Mouse (Mus musculus) heart, embryonic 15.5 days (tissue): ENCODE measurements at regions not wholly inside any gene's neighbourhood (a gene's known extent, or its start where the extent isn't known, plus 50 kb on each side); places are given as distances from the start of the nearest gene placed in this dataset.

Experiments used
- ATAC-seq: fragments of 200-750 bp; cut with Nextera tagmentation; replicated peaks from 2 replicates; pipeline ENCODE4 v1.8.0; 2017; ENCODE audit warnings: low read depth, moderate TSS enrichment; ENCODE audit not compliant: insufficient number of reproducible peaks, insufficient read depth, low FRiP score
- H3K27ac ChIP-seq: fragments of 300-500 bp; sonication (generic); 2 replicates; pipeline ENCODE4 v1.5.1; 2015; ENCODE audit warnings: mild to moderate bottlenecking, inconsistent platforms
- H3K27me3 ChIP-seq: fragments of 300-500 bp; sonication (generic); 2 replicates; pipeline ENCODE4 v1.6.1; 2015; ENCODE audit warnings: inconsistent platforms
- H3K36me3 ChIP-seq: fragments of 300-500 bp; sonication (generic); 2 replicates; pipeline ENCODE4 v1.6.1; 2015; ENCODE audit warnings: mild to moderate bottlenecking, inconsistent platforms
- H3K4me1 ChIP-seq: fragments of 300-500 bp; sonication (generic); replicated peaks from 2 replicates; pipeline ENCODE4 v1.6.1; 2015; ENCODE audit warnings: inconsistent platforms
- H3K4me2 ChIP-seq: fragments of 300-500 bp; sonication (generic); 2 replicates; pipeline ENCODE4 v1.6.1; 2015; ENCODE audit warnings: inconsistent platforms, mild to moderate bottlenecking, moderate library complexity
- H3K4me3 ChIP-seq: fragments of 300-500 bp; sonication (generic); 2 replicates; pipeline ENCODE4 v1.5.1; 2015; ENCODE audit warnings: mild to moderate bottlenecking, inconsistent platforms
- H3K9ac ChIP-seq: fragments of 300-500 bp; sonication (generic); 2 replicates; pipeline ENCODE4 v1.6.1; 2015; ENCODE audit warnings: mild to moderate bottlenecking, inconsistent platforms
- H3K9me3 ChIP-seq: fragments of 300-500 bp; sonication (generic); replicated peaks from 2 replicates; pipeline ENCODE4 v1.6.1; 2016; ENCODE audit warnings: inconsistent platforms
- WGBS: fragments of 180-500 bp; shearing (Covaris S2); methylation state at CpG from one replicate; pipeline ENCODE4 v1.1.7; 2015; ENCODE audit warnings: mixed read lengths; 5-methylcytosine and 5-hydroxymethylcytosine counted together

GRCm38 (mm10) chr6:147788095-147788494, 259.0 kb upstream of the Far2 start:
- no peaks in the 10 kb centered on the region for H3K4me1 ChIP-seq
- WGBS = 69% methylated on average over 2 of the region's 2 CpGs
- no peak overlapping the region for H3K9ac ChIP-seq
- H3K27me3 ChIP-seq = no peaks in the 10 kb centered on the region
- no peak for ATAC-seq
- H3K27ac ChIP-seq = no peak overlapping the region
- no peak overlapping the region for H3K4me3 ChIP-seq
- H3K4me2 ChIP-seq = no peak overlapping the region
- no peaks in the 10 kb centered on the region for H3K9me3 ChIP-seq
- H3K36me3 ChIP-seq = no peaks in the 10 kb centered on the region

DNA sequence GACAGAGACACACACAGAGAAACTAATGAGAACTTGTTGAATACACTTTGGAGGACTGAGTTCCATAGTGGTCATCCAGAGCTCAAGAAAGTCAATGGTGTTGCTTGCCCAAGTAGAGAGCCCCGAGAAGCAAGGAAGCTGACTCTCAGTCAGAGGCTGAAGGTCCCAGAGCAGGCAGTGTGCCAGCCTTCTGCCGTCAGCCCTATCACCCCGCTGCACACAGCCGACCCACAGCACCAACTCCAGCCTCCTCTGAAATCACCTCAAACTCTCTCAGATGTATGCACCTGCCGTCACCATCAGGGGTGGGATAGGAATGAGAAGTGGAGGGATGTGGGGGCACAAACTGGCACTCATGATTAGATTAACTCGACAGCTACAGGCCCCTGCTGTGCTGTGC, 257.9 kb upstream of the Far2 start:
- 45% methylated on average over 6 of the region's 6 CpGs for WGBS
- no peak for ATAC-seq

GRCm38 (mm10) chr6:147793811-147794210, 253.2 kb upstream of the Far2 start:
- Histone ChIP-seq H3K9ac (no peak overlapping the region), H3K4me2 (no peak overlapping the region), H3K27me3 (no peaks in the 10 kb centered on the region), H3K4me3 (no peak overlapping the region), H3K9me3 (no peaks in the 10 kb centered on the region), H3K36me3 (no peaks in the 10 kb centered on the region), H3K4me1 (no peaks in the 10 kb centered on the region), H3K27ac (no peak overlapping the region)
- no peak for ATAC-seq
- WGBS = 65% methylated on average over 3 of the region's 3 CpGs

More for the DNA sequence above, 257.9 kb upstream of the Far2 start:
- H3K4me2 ChIP-seq = no peak overlapping the region
- H3K36me3 ChIP-seq = no peaks in the 10 kb centered on the region
- no peak overlapping the region for H3K9ac ChIP-seq
- H3K27me3 ChIP-seq = no peaks in the 10 kb centered on the region
- no peaks in the 10 kb centered on the region for H3K4me1 ChIP-seq
- no peaks in the 10 kb centered on the region for H3K9me3 ChIP-seq
- H3K4me3 ChIP-seq = no peak overlapping the region
- no peak overlapping the region for H3K27ac ChIP-seq

DNA sequence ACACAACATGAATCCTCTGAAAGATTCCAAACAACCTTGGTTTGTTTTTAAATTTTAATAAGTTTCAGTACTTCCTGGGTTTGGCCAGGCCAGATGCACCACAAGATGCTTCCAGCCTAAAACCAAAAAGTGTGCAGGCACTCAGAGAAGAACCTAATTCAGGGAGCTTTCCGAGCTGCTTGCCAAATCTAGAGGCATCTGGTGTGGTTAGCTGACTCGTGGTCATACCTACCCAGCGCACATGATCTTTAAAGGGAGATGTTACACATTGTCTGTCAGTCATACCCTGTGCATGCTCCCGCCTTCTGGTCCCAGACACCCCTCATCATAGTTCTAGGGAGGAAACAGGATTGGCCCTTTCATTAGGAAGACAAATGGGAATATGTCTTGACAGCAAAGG, 252.7 kb upstream of the Far2 start:
- no peaks in the 10 kb centered on the region for H3K36me3 ChIP-seq
- no peaks in the 10 kb centered on the region for H3K9me3 ChIP-seq
- no peaks in the 10 kb centered on the region for H3K27me3 ChIP-seq
- no peak overlapping the region for H3K27ac ChIP-seq
- no peaks in the 10 kb centered on the region for H3K4me1 ChIP-seq
- no peak overlapping the region for H3K9ac ChIP-seq
- ATAC-seq = no peak
- 70% methylated on average over 4 of the region's 4 CpGs for WGBS
- H3K4me3 ChIP-seq = no peak overlapping the region
- no peak overlapping the region for H3K4me2 ChIP-seq

DNA sequence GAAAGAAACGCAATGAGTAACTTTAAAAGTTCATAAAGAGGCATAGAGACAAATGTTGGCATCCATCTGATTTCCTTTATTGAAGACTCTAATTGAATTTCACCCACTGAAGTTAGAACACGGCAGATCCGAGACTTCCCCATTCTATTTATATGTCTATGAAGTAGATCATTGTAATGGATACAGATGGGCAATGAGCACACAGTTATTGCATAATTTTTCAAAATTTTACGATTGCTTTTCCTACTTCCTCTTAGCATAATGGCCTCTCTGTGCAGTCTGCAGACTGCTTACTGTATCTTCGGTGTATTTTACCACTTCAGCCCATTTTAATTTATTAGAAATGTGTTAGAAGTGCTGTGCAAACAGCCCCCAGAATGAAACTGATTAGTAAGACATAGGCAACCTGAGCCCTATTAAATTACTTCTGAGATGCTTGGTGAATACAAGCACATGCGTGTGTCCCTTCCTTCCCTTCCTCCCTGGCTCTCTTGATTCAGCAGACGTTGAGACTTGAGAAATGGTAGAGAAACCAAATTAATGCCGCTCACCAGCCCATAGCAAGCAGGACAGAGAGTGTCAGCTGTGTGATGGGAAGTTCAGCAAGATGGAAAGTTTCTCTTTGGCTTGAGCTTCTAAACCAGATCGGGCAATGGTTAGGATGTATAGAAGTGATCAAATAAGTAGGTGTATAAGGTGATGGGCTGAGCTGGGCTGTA, 247.9 kb upstream of the Far2 start:
- Histone ChIP-seq H3K27ac (no peak overlapping the region), H3K4me2 (no peak overlapping the region), H3K36me3 (no peaks in the 10 kb centered on the region), H3K9me3 (no peaks in the 10 kb centered on the region), H3K4me1 (no peaks in the 10 kb centered on the region), H3K4me3 (no peak overlapping the region), H3K27me3 (no peaks in the 10 kb centered on the region), H3K9ac (no peak overlapping the region)
- 73% methylated on average over 9 of the region's 9 CpGs for WGBS
- no peak for ATAC-seq

- no peak overlapping the region for H3K9ac ChIP-seq
- no peaks in the 10 kb centered on the region for H3K9me3 ChIP-seq
- no peaks in the 10 kb centered on the region for H3K4me1 ChIP-seq
- 69% methylated on average over 6 of the region's 6 CpGs for WGBS
- no peak overlapping the region for H3K27ac ChIP-seq
- no peak overlapping the region for H3K4me2 ChIP-seq
- ATAC-seq = no peak
- H3K4me3 ChIP-seq = no peak overlapping the region
- no peaks in the 10 kb centered on the region for H3K36me3 ChIP-seq
- H3K27me3 ChIP-seq = no peaks in the 10 kb centered on the region
Measured at GRCm38 (mm10) chr6:147799861-147800260, 247.2 kb upstream of the Far2 start.

DNA sequence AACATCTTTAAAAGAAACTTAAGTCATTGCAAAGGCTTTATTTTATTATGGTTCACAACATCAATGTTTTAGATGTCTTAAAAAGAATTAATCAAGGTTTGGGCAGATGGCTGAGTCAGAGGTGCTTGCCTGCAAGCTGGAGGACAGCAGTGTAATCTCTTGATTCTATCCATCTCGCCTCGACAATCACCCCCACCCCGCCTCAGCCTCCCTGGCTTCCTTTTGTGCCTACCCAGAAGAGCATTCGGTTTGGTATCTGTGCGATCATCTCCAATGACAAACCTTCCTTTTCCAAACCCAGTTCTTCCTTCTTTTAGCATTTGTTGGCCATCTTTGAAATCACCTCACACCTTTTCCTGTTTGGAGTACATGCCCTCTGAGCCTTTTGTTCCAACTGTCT, 246.2 kb upstream of the Far2 start:
- no peaks in the 10 kb centered on the region for H3K9me3 ChIP-seq
- H3K4me2 ChIP-seq = no peak overlapping the region
- WGBS = 86% methylated on average over 5 of the region's 5 CpGs
- H3K4me1 ChIP-seq = no peaks in the 10 kb centered on the region
- H3K9ac ChIP-seq = no peak overlapping the region
- H3K27ac ChIP-seq = no peak overlapping the region
- no peaks in the 10 kb centered on the region for H3K36me3 ChIP-seq
- H3K4me3 ChIP-seq = no peak overlapping the region
- no peak for ATAC-seq
- H3K27me3 ChIP-seq = no peaks in the 10 kb centered on the region

- H3K27ac ChIP-seq = no peak overlapping the region
- no peak overlapping the region for H3K9ac ChIP-seq
- ATAC-seq = no peak
- H3K4me1 ChIP-seq = no peaks in the 10 kb centered on the region
- no peak overlapping the region for H3K4me3 ChIP-seq
- H3K27me3 ChIP-seq = no peaks in the 10 kb centered on the region
- no peaks in the 10 kb centered on the region for H3K36me3 ChIP-seq
- WGBS = 78% methylated on average over 2 of the region's 2 CpGs
- no peaks in the 10 kb centered on the region for H3K9me3 ChIP-seq
- no peak overlapping the region for H3K4me2 ChIP-seq
Measured at GRCm38 (mm10) chr6:147803893-147804292, 243.2 kb upstream of the Far2 start.

DNA sequence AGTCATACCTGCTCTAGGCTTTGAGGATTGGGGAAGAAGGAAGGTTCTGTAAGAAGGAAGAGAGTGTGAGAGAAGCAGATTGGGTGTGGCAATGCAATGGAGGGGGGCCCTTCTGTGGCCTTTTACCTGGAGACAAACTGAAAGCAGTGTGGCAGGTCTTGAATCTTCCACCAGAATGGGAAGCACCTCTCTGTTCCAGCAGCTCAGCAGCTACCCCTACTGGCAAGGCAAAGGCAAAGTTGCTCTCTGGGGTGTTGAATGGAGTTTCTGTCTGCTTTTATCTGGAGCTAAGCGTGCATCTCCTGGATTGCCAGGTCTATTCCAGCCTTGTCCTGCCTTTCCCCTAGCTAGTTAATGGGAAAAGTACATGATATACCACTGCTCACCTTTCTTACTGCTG, 236.3 kb upstream of the Far2 start:
- H3K4me1 ChIP-seq = no peaks in the 10 kb centered on the region
- peaks cover 3% of the 10 kb centered on the region; the same call in 1 of the 2 replicates for H3K27me3 ChIP-seq
- WGBS = 16% methylated on average over 1 of the region's 1 CpGs
- no peak overlapping the region for H3K4me2 ChIP-seq
- H3K4me3 ChIP-seq = no peak overlapping the region
- H3K9ac ChIP-seq = no peak overlapping the region
- H3K27ac ChIP-seq = no peak overlapping the region
- H3K9me3 ChIP-seq = no peaks in the 10 kb centered on the region
- no peak for ATAC-seq
- no peaks in the 10 kb centered on the region for H3K36me3 ChIP-seq

GRCm38 (mm10) chr6:147816861-147817260, 230.2 kb upstream of the Far2 start:
- WGBS = 58% methylated on average over 7 of the region's 7 CpGs
- Histone ChIP-seq H3K36me3 (no peaks in the 10 kb centered on the region), H3K4me2 (no peak overlapping the region), H3K9ac (no peak overlapping the region), H3K9me3 (no peaks in the 10 kb centered on the region), H3K27me3 (peaks cover 3% of the 10 kb centered on the region; the same call in 1 of the 2 replicates), H3K27ac (no peak overlapping the region), H3K4me1 (no peaks in the 10 kb centered on the region), H3K4me3 (no peak overlapping the region)
- no peak for ATAC-seq

GRCm38 (mm10) chr6:147817262-147817661, 229.8 kb upstream of the Far2 start:
- no peak overlapping the region for H3K4me2 ChIP-seq
- H3K36me3 ChIP-seq = no peaks in the 10 kb centered on the region
- no peak for ATAC-seq
- H3K4me1 ChIP-seq = no peaks in the 10 kb centered on the region
- peaks cover 3% of the 10 kb centered on the region; the same call in 1 of the 2 replicates for H3K27me3 ChIP-seq
- no peak overlapping the region for H3K9ac ChIP-seq
- no peak overlapping the region for H3K27ac ChIP-seq
- no peak overlapping the region for H3K4me3 ChIP-seq
- H3K9me3 ChIP-seq = no peaks in the 10 kb centered on the region

GRCm38 (mm10) chr6:147822215-147822614, 224.8 kb upstream of the Far2 start:
- H3K4me2 ChIP-seq = no peak overlapping the region
- no peak overlapping the region for H3K27ac ChIP-seq
- no peaks in the 10 kb centered on the region for H3K4me1 ChIP-seq
- no peak overlapping the region for H3K9ac ChIP-seq
- no peaks in the 10 kb centered on the region for H3K27me3 ChIP-seq
- 7% methylated on average over 4 of the region's 4 CpGs for WGBS
- ATAC-seq = 0 out of 2 replicates have a peak, but pooled peaks have one; percentile 14
- H3K36me3 ChIP-seq = no peaks in the 10 kb centered on the region
- no peaks in the 10 kb centered on the region for H3K9me3 ChIP-seq
- H3K4me3 ChIP-seq = no peak overlapping the region
